Mouse (Mus musculus) forebrain, embryonic 15.5 days (tissue): ENCODE results near the gene Anapc16. TPM values are rescaled to one million over a fixed set of nuclear protein-coding genes. Genes with fewer than 3 reads are reported as not detected.
A peak's percentile ranks its signal among the peaks of the same experiment; 100 is the strongest.

Source experiments
- ATAC-seq: fragments of 200-750 bp; cut with Nextera tagmentation; replicated peaks from 2 replicates; pipeline ENCODE4 v1.8.0; 2017; ENCODE audit warnings: mild to moderate bottlenecking, moderate TSS enrichment, moderate library complexity
- H3K27ac ChIP-seq: fragments of 300-500 bp; sonication (generic); replicated peaks from 2 replicates; pipeline ENCODE4 v1.5.1; 2015; ENCODE audit warnings: mild to moderate bottlenecking, inconsistent platforms
- H3K27me3 ChIP-seq: fragments of 300-500 bp; sonication (generic); 2 replicates; pipeline ENCODE4 v1.6.1; 2015; ENCODE audit warnings: inconsistent platforms
- H3K36me3 ChIP-seq: fragments of 300-500 bp; sonication (generic); 2 replicates; pipeline ENCODE4 v1.6.1; 2015; ENCODE audit warnings: mild to moderate bottlenecking, inconsistent platforms
- H3K4me1 ChIP-seq: fragments of 300-500 bp; sonication (generic); 2 replicates; pipeline ENCODE4 v1.6.1; 2015; ENCODE audit warnings: inconsistent platforms
- H3K4me2 ChIP-seq: fragments of 300-500 bp; sonication (generic); replicated peaks from 2 replicates; pipeline ENCODE4 v1.6.1; 2015; ENCODE audit warnings: mild to moderate bottlenecking, inconsistent platforms
- H3K4me3 ChIP-seq: fragments of 300-500 bp; sonication (generic); 2 replicates; pipeline ENCODE4 v1.5.1; 2015; ENCODE audit warnings: mild to moderate bottlenecking, inconsistent platforms
- H3K9ac ChIP-seq: fragments of 300-500 bp; sonication (generic); replicated peaks from 2 replicates; pipeline ENCODE4 v1.6.1; 2015; ENCODE audit warnings: mild to moderate bottlenecking, inconsistent platforms
- H3K9me3 ChIP-seq: fragments of 300-500 bp; sonication (generic); 2 replicates; pipeline ENCODE4 v1.6.1; 2016; ENCODE audit warnings: inconsistent platforms
- WGBS: fragments of 180-500 bp; shearing (Covaris S2); methylation state at CpG from one replicate; pipeline ENCODE4 v1.1.7; 2015; ENCODE audit warnings: mixed read lengths; 5-methylcytosine and 5-hydroxymethylcytosine counted together
- polyA plus RNA-seq: library from polyadenylated mRNA; unstranded; fragments of >200 nt; fragmentation: Nextera tagmentation; extraction: Ambion mirVana; gene quantifications from 2 replicates; pipeline ENCODE4 v1.2.1, GENCODE M21; 2015

Gene Anapc16
- polyA plus RNA-seq, 1 experiment from 2014 or later = 117 TPM

DNA sequence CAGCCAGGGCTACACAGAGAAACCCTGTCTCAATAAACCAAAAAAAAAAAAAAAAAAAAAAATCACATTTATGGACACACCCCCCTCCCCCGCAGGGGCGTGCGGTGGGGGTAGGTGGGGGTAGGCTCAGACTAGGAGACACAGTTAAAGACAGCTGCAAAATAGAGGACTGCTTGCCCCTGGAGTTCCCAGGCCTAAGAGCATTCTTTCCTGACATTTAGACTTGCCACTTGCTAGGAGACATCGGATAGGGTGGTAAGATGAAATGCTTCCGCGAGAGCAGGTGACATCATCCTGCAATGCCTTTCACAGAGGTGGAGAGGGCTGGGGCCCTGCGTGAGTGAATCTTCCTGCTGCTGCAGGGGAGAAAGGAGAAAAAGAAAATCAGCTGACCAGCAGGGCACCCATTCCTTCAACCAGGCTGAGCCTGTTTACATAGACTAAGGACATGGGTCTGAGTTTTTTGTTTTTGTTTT is 49.3 kb downstream of the Anapc16 start:
- Histone ChIP-seq H3K9ac (no peak overlapping the region), H3K27me3 (no peaks in the 10 kb centered on the region), H3K4me3 (no peak overlapping the region), H3K4me2 (no peak overlapping the region), H3K27ac (peak overlapping the region; percentile 9; the same call in 1 of the 2 replicates), H3K9me3 (no peaks in the 10 kb centered on the region), H3K4me1 (peaks cover 54% of the 10 kb centered on the region), H3K36me3 (no peaks in the 10 kb centered on the region; the same call in 1 of the 2 replicates)
- 21% methylated on average over 7 of the region's 7 CpGs for WGBS
- ATAC-seq = no peak

DNA sequence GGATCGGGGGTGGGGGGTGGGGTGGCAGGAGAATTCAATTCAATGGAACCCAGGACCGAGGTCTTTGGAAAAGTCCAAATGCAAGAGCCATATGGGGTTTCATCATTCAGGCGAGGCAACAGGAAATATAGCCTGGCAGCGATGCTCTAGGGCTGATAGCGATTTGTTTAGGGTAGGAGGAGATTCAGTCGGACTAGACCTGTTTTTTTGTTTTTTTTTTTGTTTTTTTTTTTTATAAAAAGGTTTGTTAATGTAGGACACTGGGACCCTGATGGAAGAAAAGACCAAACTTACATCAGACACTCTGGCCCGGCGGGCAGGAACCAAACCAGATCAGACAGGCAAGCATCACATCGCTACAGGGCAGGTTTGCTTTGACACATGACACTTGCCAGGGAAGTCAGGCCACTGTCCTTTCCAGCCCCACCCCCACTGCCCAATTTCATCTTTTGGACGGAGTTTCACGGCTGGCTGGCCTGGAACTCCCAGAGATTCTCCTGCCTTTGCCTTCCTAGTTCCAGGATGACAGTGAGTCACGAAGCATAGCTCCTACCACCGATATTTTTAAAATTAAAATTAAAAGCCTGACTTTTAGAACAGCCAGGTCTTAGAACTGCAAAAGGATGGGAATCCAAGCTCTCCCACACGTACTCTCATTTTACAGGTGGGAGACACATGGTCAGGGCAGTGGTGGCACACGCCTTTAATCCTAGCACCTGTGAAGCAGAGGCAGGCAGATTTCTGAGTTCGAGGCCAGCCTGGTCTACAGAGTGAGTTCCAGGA is 50.0 kb downstream of the Anapc16 start:
- Histone ChIP-seq H3K27ac (peak overlapping the region; percentile 95), H3K36me3 (no peaks in the 10 kb centered on the region; the same call in 1 of the 2 replicates), H3K4me3 (peak overlapping the region; percentile 99), H3K4me1 (peaks cover 47% of the 10 kb centered on the region), H3K4me2 (peak overlapping the region; percentile 86), H3K27me3 (no peaks in the 10 kb centered on the region), H3K9ac (peak overlapping the region; percentile 99), H3K9me3 (no peaks in the 10 kb centered on the region)
- 23% methylated on average over 16 of the region's 16 CpGs for WGBS
- no peak for ATAC-seq

DNA sequence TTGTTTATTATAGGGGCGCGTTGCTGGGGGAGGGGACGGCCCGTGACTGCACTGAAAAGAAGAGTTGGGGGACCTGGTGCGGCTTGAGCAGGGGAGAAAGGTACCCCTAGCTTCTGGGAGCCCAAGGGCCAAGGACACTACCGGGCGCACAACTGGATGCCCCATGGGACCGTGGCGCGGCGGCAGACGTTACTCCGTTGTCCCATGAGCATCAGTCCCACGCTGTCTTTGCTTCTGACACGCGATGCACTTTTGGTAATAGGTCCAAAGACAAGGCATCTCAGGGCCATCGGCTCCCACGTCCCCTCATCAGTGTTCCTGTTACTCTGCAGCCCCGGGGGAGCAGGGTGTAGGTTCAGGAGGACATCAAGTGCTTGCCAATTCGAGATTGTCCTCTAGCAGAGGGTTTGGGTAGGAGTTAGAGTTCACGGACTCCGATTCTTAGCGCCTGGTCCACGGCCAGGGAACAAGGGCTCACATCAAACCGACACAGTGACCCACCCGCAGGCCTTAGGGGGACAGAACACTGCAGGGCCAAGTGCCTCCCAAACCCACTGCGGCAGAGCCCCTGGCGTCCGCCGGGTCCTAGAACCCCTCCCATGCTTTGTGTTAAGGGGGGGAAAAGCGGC is 50.7 kb downstream of the Anapc16 start:
- WGBS = under 1% methylated on average over 31 of the region's 31 CpGs
- no peaks in the 10 kb centered on the region for H3K27me3 ChIP-seq

DNA sequence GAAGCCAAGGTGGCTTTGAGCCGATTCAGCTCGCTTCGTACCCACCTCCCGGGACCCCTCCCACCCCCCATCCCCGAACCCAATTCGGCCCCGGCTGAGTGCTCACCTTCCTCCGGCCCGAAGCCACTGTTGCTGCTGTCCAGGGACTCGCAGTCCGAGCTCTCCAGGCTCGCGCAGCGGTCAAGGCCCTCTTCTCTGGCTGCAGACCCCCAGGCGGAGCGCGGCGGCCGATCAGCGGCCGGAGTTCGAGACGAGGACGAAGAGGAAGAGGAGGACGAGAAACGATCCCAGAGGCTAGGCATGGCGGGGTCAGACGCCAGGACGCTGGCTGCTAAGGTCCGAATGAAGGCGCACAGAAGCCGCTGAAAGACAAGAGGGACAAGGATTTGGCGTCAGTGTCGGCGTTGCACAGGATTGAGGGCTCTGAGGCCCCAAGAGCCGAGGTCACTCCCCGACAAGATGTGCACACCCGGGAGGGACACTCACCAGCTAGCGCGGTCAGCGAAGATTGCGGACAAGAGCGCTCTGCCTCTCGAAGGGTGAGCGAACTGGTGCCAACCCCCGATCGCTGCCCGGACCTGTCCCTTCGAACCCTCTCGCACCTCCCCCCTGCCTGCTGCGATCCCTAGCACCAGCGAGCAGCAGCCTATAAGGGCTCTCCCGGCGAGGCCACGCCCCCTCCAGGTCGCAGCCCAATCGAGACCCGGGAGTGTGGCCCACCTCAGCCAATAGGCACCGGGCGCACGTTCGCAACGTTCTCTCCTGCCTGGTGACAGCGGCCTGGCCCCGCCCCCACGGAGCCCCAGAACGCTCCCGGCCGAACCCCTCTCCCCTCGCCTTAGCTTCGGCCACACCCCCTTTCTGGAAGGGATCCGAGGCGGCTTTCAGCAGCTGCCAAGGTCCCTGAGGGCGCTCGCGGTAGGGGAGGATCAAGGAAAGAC is 51.5 kb downstream of the Anapc16 start, which contains the start of gene Ddit4:
Ddit4 (minus strand) TSS at position 624 of the 941 bp plus-strand sequence.
- H3K9ac ChIP-seq = peak within 1 kb of the TSS; percentile 99
- peak; percentile 98 for ATAC-seq
- H3K4me3 ChIP-seq = peak within 1 kb of the TSS; percentile 99
- peaks cover 32% of the 10 kb centered on the region for H3K4me1 ChIP-seq
- H3K27me3 ChIP-seq = no peaks in the 10 kb centered on the region
- peak within 1 kb of the TSS; percentile 95 for H3K27ac ChIP-seq
- no peaks in the 10 kb centered on the region; the same call in 1 of the 2 replicates for H3K36me3 ChIP-seq
- H3K9me3 ChIP-seq = no peaks in the 10 kb centered on the region
- WGBS = under 1% methylated on average over 76 of the region's 76 CpGs
- H3K4me2 ChIP-seq = peak within 1 kb of the TSS; percentile 86

More for the DNA sequence above, 50.7 kb downstream of the Anapc16 start:
- peaks cover 40% of the 10 kb centered on the region for H3K4me1 ChIP-seq
- H3K4me2 ChIP-seq = peak overlapping the region; percentile 86
- no peaks in the 10 kb centered on the region for H3K9me3 ChIP-seq
- no peaks in the 10 kb centered on the region; the same call in 1 of the 2 replicates for H3K36me3 ChIP-seq
- peak; percentile 67 for ATAC-seq
- peak overlapping the region; percentile 95 for H3K27ac ChIP-seq
- peak overlapping the region; percentile 99 for H3K9ac ChIP-seq
- H3K4me3 ChIP-seq = peak overlapping the region; percentile 99

DNA sequence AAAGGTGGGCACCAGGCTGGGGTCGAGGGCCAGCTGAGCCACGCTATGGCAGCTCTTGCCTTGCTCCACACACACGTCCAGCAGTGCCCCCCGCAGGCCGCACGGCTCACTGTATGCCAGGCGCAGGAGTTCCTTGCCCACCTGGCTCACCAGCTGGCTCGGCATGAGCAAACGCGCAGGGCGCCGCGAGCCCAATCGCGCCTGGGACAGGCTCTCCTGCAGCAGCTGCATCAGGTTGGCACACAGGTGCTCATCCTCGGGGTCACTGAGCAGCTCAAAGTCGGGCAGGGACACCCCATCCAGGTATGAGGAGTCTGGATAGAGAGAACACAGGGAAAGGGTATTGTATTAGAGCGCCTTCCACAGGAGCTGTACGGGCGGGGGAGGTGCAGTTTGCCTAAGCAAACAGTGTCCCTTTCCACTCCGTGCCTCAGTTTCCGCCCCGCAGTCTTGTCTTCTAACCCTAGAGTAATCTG is 52.2 kb downstream of the Anapc16 start:
- ATAC-seq = peak; percentile 37
- peak overlapping the region; percentile 95 for H3K27ac ChIP-seq
- peak overlapping the region; percentile 99 for H3K4me3 ChIP-seq
- WGBS = under 1% methylated on average over 23 of the region's 23 CpGs
- H3K4me1 ChIP-seq = peaks cover 30% of the 10 kb centered on the region
- no peaks in the 10 kb centered on the region; the same call in 1 of the 2 replicates for H3K36me3 ChIP-seq
- no peaks in the 10 kb centered on the region for H3K9me3 ChIP-seq
- H3K27me3 ChIP-seq = no peaks in the 10 kb centered on the region
- peak overlapping the region; percentile 99 for H3K9ac ChIP-seq
- H3K4me2 ChIP-seq = peak overlapping the region; percentile 86

DNA sequence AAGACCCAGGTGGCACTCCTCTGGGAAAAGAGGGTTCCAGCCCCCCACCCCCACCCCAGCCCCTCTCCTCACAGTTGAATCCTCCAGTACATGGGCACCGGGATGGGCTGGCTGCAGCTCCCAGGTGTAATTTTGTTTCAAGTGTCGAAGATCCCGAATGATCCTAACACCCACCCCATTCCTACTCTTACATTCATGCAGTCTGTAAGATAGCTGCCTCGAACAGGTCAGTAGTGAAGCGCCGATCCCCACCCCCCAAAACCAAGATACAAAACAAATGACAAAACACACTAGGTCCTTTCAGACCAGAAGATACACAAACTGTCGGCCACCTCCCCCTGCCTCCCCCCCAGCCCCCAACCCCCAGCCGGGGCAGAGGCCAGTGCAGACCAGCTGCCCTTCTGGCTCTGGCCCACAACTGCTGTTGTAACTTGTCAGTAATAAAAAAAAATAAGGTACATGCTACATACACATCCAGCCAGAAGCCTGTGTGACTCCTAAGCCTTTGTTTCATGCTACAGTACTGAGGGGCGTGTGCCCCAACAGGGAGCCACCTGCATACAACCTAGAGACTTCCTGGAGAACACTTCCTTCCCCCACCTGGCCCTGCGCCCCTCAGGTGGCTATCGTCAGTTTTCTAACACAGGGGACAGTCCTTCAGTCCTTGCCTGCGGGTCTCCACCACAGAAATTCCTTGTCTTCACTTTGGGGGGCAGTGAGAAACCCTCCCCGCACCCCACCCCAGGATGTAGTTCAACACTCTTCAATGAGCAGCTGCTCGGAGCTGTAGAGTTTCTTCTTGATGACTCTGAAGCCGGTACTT is 52.9 kb downstream of the Anapc16 start:
- no peak for ATAC-seq
- Histone ChIP-seq H3K36me3 (no peaks in the 10 kb centered on the region; the same call in 1 of the 2 replicates), H3K4me3 (peak overlapping the region; percentile 99), H3K27ac (peak overlapping the region; percentile 95), H3K4me1 (peaks cover 30% of the 10 kb centered on the region), H3K4me2 (peak overlapping the region; percentile 86), H3K27me3 (no peaks in the 10 kb centered on the region), H3K9ac (peak overlapping the region; percentile 99), H3K9me3 (no peaks in the 10 kb centered on the region)
- 34% methylated on average over 15 of the region's 15 CpGs for WGBS

DNA sequence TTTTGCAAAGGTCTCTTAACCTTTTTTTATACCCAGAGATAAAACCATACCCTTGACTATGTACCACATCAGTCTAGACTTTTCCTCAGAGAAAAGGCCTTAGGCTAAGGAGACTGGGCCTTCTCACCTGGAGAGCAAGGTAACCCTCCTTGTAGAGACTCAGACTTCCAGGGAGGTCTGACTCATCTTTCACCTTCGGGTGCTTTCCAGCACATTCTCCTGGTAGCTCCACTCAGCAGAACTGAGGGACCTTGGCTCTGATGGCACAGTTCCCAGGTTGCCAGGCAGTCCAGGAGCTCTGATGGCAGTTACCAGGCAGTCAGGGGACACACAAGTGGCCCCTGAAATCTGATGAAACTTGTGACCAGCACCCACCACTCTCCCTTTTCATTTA is 53.7 kb downstream of the Anapc16 start:
- WGBS = 85% methylated on average over 1 of the region's 1 CpGs
- no peaks in the 10 kb centered on the region; the same call in 1 of the 2 replicates for H3K36me3 ChIP-seq
- H3K9me3 ChIP-seq = no peaks in the 10 kb centered on the region
- H3K27me3 ChIP-seq = no peaks in the 10 kb centered on the region
- H3K4me2 ChIP-seq = peak overlapping the region; percentile 86
- peaks cover 30% of the 10 kb centered on the region for H3K4me1 ChIP-seq
- H3K4me3 ChIP-seq = peak overlapping the region; percentile 99
- ATAC-seq = no peak
- H3K9ac ChIP-seq = peak overlapping the region; percentile 99; the same call in 1 of the 2 replicates
- H3K27ac ChIP-seq = peak overlapping the region; percentile 95

DNA sequence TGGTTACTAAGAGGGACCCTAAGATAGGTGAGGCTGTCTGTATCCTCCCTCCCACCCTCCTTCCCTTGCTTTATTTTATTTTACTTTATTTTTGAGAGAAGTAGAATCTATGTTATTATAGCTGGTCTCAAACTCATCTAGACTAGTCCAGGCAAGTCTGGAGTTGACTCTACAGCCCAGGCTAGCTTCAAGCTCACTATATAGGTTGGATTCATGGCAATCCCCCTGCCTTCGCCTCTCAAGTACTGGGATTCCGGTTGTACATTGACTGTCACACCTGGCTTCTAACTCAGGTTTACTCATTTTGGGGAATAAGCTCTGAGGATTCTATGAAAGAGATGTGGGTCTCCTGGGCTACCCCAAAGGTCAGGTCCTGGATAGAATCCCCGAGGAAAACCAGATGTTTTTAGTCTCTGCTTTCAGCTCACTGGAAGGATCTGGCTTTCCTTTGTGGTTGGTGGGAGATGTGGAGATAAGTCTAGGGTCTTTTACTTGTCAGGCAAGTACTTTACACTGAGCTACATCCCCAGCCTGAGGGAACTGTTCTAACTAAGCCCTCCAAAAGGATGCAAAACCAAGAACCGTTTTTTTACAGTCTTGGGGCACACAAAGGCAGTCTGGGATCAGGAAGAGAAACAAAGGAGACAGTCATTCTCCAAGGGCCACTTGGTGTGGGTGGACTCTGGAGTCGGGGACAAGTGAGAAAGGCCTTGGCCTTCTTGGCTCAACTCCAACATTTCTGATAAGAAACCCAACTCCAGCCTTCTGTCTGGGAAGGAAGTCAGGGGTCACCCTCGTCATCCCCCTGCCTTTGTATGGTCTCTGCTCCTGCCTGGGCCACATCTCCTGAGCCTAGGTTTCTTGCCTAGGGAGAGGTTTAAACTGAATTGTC is 54.3 kb downstream of the Anapc16 start:
- WGBS = 53% methylated on average over 6 of the region's 6 CpGs
- Histone ChIP-seq H3K4me3 (peak overlapping the region; percentile 99; the same call in 1 of the 2 replicates), H3K27ac (peak overlapping the region; percentile 95)

DNA sequence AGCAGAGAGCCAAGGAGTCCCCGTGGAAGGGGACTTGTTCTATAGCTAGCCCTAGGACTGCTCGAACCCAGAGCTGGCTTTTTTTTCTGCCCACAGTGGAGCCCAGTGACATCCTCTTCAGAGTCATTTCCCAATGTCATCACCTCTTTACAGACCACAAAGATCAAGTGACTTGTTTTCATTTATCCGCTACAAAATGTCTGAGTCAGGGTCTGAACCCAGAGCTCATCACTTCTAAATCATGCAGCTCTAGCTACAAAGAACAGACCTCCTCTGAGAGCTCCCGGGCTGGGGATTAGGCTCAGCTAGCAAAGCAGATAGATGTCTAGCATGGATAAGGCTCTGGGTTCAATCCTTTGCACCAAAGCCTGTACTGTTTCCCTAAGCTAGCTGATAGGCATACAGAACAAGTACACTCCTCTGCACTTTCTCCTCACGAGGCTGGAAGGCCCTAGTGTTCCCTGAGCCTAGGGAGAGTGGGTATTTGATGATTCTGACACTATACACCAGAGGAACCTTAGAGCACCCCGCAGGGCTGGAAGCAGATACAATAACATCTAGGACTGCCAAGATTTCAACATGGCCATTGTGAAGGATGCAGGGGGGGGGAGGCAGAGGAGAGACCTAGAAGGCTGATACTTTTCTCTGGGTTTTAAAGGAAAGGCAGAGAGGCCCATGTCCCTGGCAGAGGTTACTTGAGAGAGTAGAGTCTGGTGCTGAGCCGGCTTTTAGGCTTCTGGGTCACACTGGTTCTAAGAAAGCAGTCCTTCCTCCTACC is 55.5 kb downstream of the Anapc16 start:
- H3K27me3 ChIP-seq = no peaks in the 10 kb centered on the region
- 61% methylated on average over 7 of the region's 7 CpGs for WGBS
- H3K4me2 ChIP-seq = no peak overlapping the region
- no peaks in the 10 kb centered on the region; the same call in 1 of the 2 replicates for H3K36me3 ChIP-seq
- H3K4me3 ChIP-seq = no peak overlapping the region
- no peak for ATAC-seq
- H3K27ac ChIP-seq = peak overlapping the region; percentile 95; the same call in 1 of the 2 replicates
- H3K9ac ChIP-seq = no peak overlapping the region; the same call in 1 of the 2 replicates
- no peaks in the 10 kb centered on the region for H3K9me3 ChIP-seq
- H3K4me1 ChIP-seq = peaks cover 33% of the 10 kb centered on the region

More for the DNA sequence above, 54.3 kb downstream of the Anapc16 start:
- peak overlapping the region; percentile 86 for H3K4me2 ChIP-seq
- no peak for ATAC-seq
- H3K9me3 ChIP-seq = no peaks in the 10 kb centered on the region
- no peaks in the 10 kb centered on the region for H3K27me3 ChIP-seq
- H3K9ac ChIP-seq = no peak overlapping the region; the same call in 1 of the 2 replicates
- peaks cover 31% of the 10 kb centered on the region for H3K4me1 ChIP-seq
- no peaks in the 10 kb centered on the region; the same call in 1 of the 2 replicates for H3K36me3 ChIP-seq
